Mouse (Mus musculus) ES-E14 (cell line): Measurements from ENCODE around the gene Vamp8. TPM values are rescaled to one million over a fixed set of nuclear protein-coding genes. Genes with fewer than 3 reads are reported as not detected.

Experiments used
- DNase-seq: peaks from one replicate; pipeline ENCODE4 v3.0.0-alpha.2; 2013; ENCODE audit warnings: low read depth, low spot score
- H3K27ac ChIP-seq: 2 replicates; pipeline ENCODE4 v1.5.1; 2012; ENCODE audit warnings: low read depth, mild to moderate bottlenecking, low read length, moderate library complexity, mixed read lengths; ENCODE audit not compliant: poor library complexity, insufficient read depth, severe bottlenecking
- H3K36me3 ChIP-seq: 2 replicates; pipeline ENCODE4 v1.6.1; 2012; ENCODE audit warnings: mild to moderate bottlenecking, low read length, moderate library complexity, mixed read lengths; ENCODE audit not compliant: control insufficient read depth, poor library complexity, insufficient read depth, severe bottlenecking
- H3K4me1 ChIP-seq, 2 experiments: fragments of 150-350 bp in 1 of 2; sonication (generic) in 1 of 2; 2 replicates each; pipeline ENCODE4 v1.6.1; 2012; ENCODE audit warnings: low read length in 2 of 2, mild to moderate bottlenecking in 1 of 2, mixed read lengths in 1 of 2; ENCODE audit not compliant: control insufficient read depth in 2 of 2, insufficient read depth in 2 of 2, poor library complexity in 1 of 2
- H3K4me3 ChIP-seq, 2 experiments: fragments of 150-350 bp in 1 of 2; sonication (generic) in 1 of 2; 2 replicates each; pipeline ENCODE4 v1.5.1; 2012; ENCODE audit warnings: low read length in 2 of 2, low read depth in 1 of 2, mild to moderate bottlenecking in 1 of 2, mixed read lengths in 1 of 2; ENCODE audit not compliant: insufficient read depth in 1 of 2, poor library complexity in 1 of 2, severe bottlenecking in 1 of 2
- H3K9ac ChIP-seq: 2 replicates; pipeline ENCODE4 v1.6.1; 2012; ENCODE audit warnings: low read depth, mild to moderate bottlenecking, low read length, mixed read lengths; ENCODE audit not compliant: poor library complexity, insufficient read depth, severe bottlenecking
- H3K9me3 ChIP-seq: fragments of 150-350 bp; sonication (generic); 2 replicates; pipeline ENCODE4 v1.6.1; 2012; ENCODE audit warnings: low read depth, mild to moderate bottlenecking, low read length; ENCODE audit not compliant: control insufficient read depth, insufficient read depth
- CHD2 ChIP-seq: IDR thresholded peaks from 2 replicates; pipeline ENCODE4 v1.6.1; 2014; ENCODE audit warnings: mild to moderate bottlenecking, low read depth, low read length, inconsistent platforms
- HCFC1 ChIP-seq: IDR thresholded peaks from 2 replicates; pipeline ENCODE4 v1.6.1; 2012; ENCODE audit warnings: low read length, inconsistent platforms, borderline replicate concordance; ENCODE audit not compliant: insufficient read depth
- MAFK ChIP-seq: IDR thresholded peaks from 2 replicates; pipeline ENCODE4 v1.6.1; 2014; ENCODE audit warnings: mild to moderate bottlenecking, low read depth, low read length, inconsistent platforms; ENCODE audit not compliant: insufficient read depth
- ZC3H11A ChIP-seq: IDR thresholded peaks from 2 replicates; pipeline ENCODE4 v1.6.1; 2012; ENCODE audit warnings: low read depth, mild to moderate bottlenecking, inconsistent platforms, low read length, borderline replicate concordance
- ZNF384 ChIP-seq: IDR thresholded peaks from 2 replicates; pipeline ENCODE4 v1.6.1; 2012; ENCODE audit warnings: low read depth, low read length, inconsistent platforms
- in situ Hi-C, 2 experiments: fragments of 600-800 bp; cut with MboI; formaldehyde crosslinking; loops; one replicate each; pipeline ENCODE4 v1.15.1; 2025; ENCODE audit warnings: low sequenced_read_pairs in 2 of 2, inconsistent platforms in 1 of 2; ENCODE audit not compliant: unreplicated experiment in 2 of 2
- total RNA-seq: library from RNA; depleted of rRNA; stranded (reverse); fragments of 300-350 nt; gene quantifications from 2 replicates; pipeline ENCODE4 v1.2.3, GENCODE M21; 2012; rRNA removed

The Vamp8 gene
- total RNA-seq, result 25.6 and 44.0 TPM in 2 replicates

- H3K4me3 ChIP-seq, result peak within 1 kb of the TSS; percentile 67 to 89
- H3K27ac ChIP-seq, result peak within 1 kb of the TSS; percentile 60; the same call in 1 of the 2 replicates
- H3K9ac ChIP-seq, result peak within 1 kb of the TSS; percentile 72
- H3K9me3 ChIP-seq, result no peaks in the 10 kb centered on the region
- peak; percentile 60 for DNase-seq
- peaks cover 3 to 4% of the 10 kb centered on the region in 2 experiments; a peak in 1 of 4 replicates for H3K4me1 ChIP-seq
- no peak for TF ChIP-seq ZNF384
- TF ChIP-seq ZC3H11A, result no peak
- no peak; the same call in 1 of the 2 replicates for TF ChIP-seq HCFC1
- TF ChIP-seq MAFK, result no peak
- TF ChIP-seq CHD2, result no peak
- in situ Hi-C loops, result no loop called here
- H3K36me3 ChIP-seq, result no peaks in the 10 kb centered on the region
These were observed at the start of gene Vamp8 for GRCm38 (mm10) chr6:72389941-72390771. Gene Vamp8 (minus strand): TSS chr6:72390703.

- Histone ChIP-seq H3K4me1 (peaks cover 0 to 2% of the 10 kb centered on the region in 2 experiments; a peak in 1 of 4 replicates), H3K27ac (peak within 1 kb of the TSS; percentile 92), H3K4me3 (peak within 1 kb of the TSS; percentile 86 to 97), H3K9me3 (no peaks in the 10 kb centered on the region), H3K9ac (peak within 1 kb of the TSS; percentile 99), H3K36me3 (peaks cover 19% of the 10 kb centered on the region)
- in situ Hi-C loops, result no loop called here
- TF ChIP-seq MAFK (no peak), ZC3H11A (no peak), HCFC1 (no peak), CHD2 (no peak), ZNF384 (no peak)
- DNase-seq, result peak; percentile 72
These were observed 49.1 kb upstream of the Vamp8 start, which contains the start of gene Mat2a for GRCm38 (mm10) chr6:72439355-72440185. Gene Mat2a (minus strand): TSS chr6:72439558.

GRCm38 (mm10) chr6:72438862-72439354, 48.4 kb upstream of the Vamp8 start:
- TF ChIP-seq MAFK, result no peak
- 0 out of 2 replicates have a peak, but pooled peaks have one; percentile 43 for TF ChIP-seq HCFC1
- no peak for TF ChIP-seq ZC3H11A
- H3K4me3 ChIP-seq, result peak overlapping the region; percentile 86 to 97
- in situ Hi-C loops, result no loop called here
- peaks cover 19% of the 10 kb centered on the region for H3K36me3 ChIP-seq
- peak; percentile 57 for DNase-seq
- H3K9me3 ChIP-seq, result no peaks in the 10 kb centered on the region
- peaks cover 0 to 2% of the 10 kb centered on the region in 2 experiments; a peak in 1 of 4 replicates for H3K4me1 ChIP-seq
- H3K9ac ChIP-seq, result peak overlapping the region; percentile 99
- peak overlapping the region; percentile 92 for H3K27ac ChIP-seq

GRCm38 (mm10) chr6:72438226-72438625, 47.7 kb upstream of the Vamp8 start:
- Histone ChIP-seq H3K4me3 (peak overlapping the region; percentile 86 to 97), H3K27ac (peak overlapping the region; percentile 12; the same call in 1 of the 2 replicates), H3K9ac (peak overlapping the region; percentile 99), H3K36me3 (peaks cover 19% of the 10 kb centered on the region), H3K4me1 (peaks cover 0 to 2% of the 10 kb centered on the region in 2 experiments; a peak in 1 of 4 replicates), H3K9me3 (no peaks in the 10 kb centered on the region)
- in situ Hi-C loops, result no loop called here
- TF ChIP-seq ZNF384, result no peak
- TF ChIP-seq HCFC1, result no peak; the same call in 1 of the 2 replicates
- TF ChIP-seq ZC3H11A, result no peak
- no peak for TF ChIP-seq CHD2
- no peak for TF ChIP-seq MAFK
- DNase-seq, result no peak
